13 mouse cellular contexts compared by ENCODE assay signal in genomic region chr14:86322365-86322764, GRCm38 (mm10).
DNase-seq lines count a peak whose midpoint lies in the region; ATAC-seq and TF ChIP-seq lines count a peak whose summit lies in the region.
"Had no signal": no experiment of that assay in that cellular context is flagged by ENCODE, and none has a peak within 500 bp of the region (broad histone marks: within the 10 kb centered on the region; RNA-seq: fewer than 3 reads in every experiment).

No protein-coding gene starts in this region.

- peak; percentile 19 for DNase-seq in embryo, embryonic 11 days
- DNase-seq in embryo, embryonic 9.5 days (ENCODE audit: extremely low spot score) = no peak
- DNase-seq in lung, adult 2 months = no peak
- peak; percentile 49 for DNase-seq in kidney, postnatal 14 days
- no peak for DNase-seq in frontal cortex, postnatal 36 days (ENCODE audit: low spot score in 2 of 2)
- no peak for DNase-seq in layer of hippocampus, adult 11-12 months (ENCODE audit: low spot score)
- DNase-seq: cerebellum, adult 2 months; layer of hippocampus, adult 9-11 months; liver, postnatal 0 days had no signal

- H3K4me3 ChIP-seq in lung, embryonic 16.5 days (ENCODE audit: low read length) = no peak overlapping the region
- no peak overlapping the region for H3K4me3 ChIP-seq in lung, adult 2 months (replicated peaks; ENCODE audit: extremely low read depth, low read depth, low read length)
- no peak overlapping the region for H3K4me3 ChIP-seq in forebrain, embryonic 13.5 days
- H3K4me3 ChIP-seq: embryonic facial prominence, embryonic 13.5 days; neural tube, embryonic 15.5 days had no signal

- no peak overlapping the region for H3K4me2 ChIP-seq in lung, embryonic 16.5 days (ENCODE audit: low read depth, low read length)
- no peak overlapping the region for H3K4me2 ChIP-seq in forebrain, embryonic 13.5 days
- H3K4me2 ChIP-seq: embryonic facial prominence, embryonic 13.5 days; neural tube, embryonic 15.5 days had no signal

- WGBS in lung, embryonic 16.5 days = 20% methylated on average over 7 of the region's 7 CpGs
- WGBS in lung, adult 2 months = 19% methylated on average over 7 of the region's 7 CpGs
- 78% methylated on average over 7 of the region's 7 CpGs for WGBS in forebrain, embryonic 13.5 days

- no peaks in the 10 kb centered on the region for H3K9me3 ChIP-seq in lung, embryonic 16.5 days (ENCODE audit: control insufficient read depth, low read length)
- no peaks in the 10 kb centered on the region for H3K9me3 ChIP-seq in forebrain, embryonic 13.5 days (replicated peaks)
- H3K9me3 ChIP-seq: embryonic facial prominence, embryonic 13.5 days; neural tube, embryonic 15.5 days had no signal

- H3K4me1 ChIP-seq in lung, embryonic 16.5 days (replicated peaks; ENCODE audit: control insufficient read depth, insufficient read depth, low read length) = no peaks in the 10 kb centered on the region
- peaks cover 5% of the 10 kb centered on the region; the same call in 1 of the 2 replicates for H3K4me1 ChIP-seq in lung, adult 2 months (ENCODE audit: control insufficient read depth, insufficient read depth, low read length)
- no peaks in the 10 kb centered on the region for H3K4me1 ChIP-seq in forebrain, embryonic 13.5 days
- H3K4me1 ChIP-seq: neural tube, embryonic 15.5 days had no signal

- ATAC-seq in lung, embryonic 16.5 days (ENCODE audit: low read depth) = peak; percentile 76
- no peak for ATAC-seq in forebrain, embryonic 13.5 days
- ATAC-seq: liver, postnatal 0 days had no signal

- TF ChIP-seq CTCF in lung, adult 2 months (IDR thresholded peaks at IDR 0.05; ENCODE audit: insufficient read depth, low read length) = no peak

- H3K27ac ChIP-seq in lung, embryonic 16.5 days (ENCODE audit: low read length) = peak overlapping the region; percentile 58
- H3K27ac ChIP-seq in forebrain, embryonic 13.5 days = no peak overlapping the region
- H3K27ac ChIP-seq: embryonic facial prominence, embryonic 13.5 days; neural tube, embryonic 15.5 days had no signal

- H3K9ac ChIP-seq in lung, embryonic 16.5 days (ENCODE audit: low read length) = no peak overlapping the region
- H3K9ac ChIP-seq in forebrain, embryonic 13.5 days = no peak overlapping the region
- H3K9ac ChIP-seq: embryonic facial prominence, embryonic 13.5 days; liver, postnatal 0 days; neural tube, embryonic 15.5 days had no signal

- no peaks in the 10 kb centered on the region for H3K36me3 ChIP-seq in lung, embryonic 16.5 days (ENCODE audit: control insufficient read depth, insufficient read depth, low read length)
- no peaks in the 10 kb centered on the region for H3K36me3 ChIP-seq in forebrain, embryonic 13.5 days (ENCODE audit: poor library complexity, severe bottlenecking)
- H3K36me3 ChIP-seq: embryonic facial prominence, embryonic 13.5 days; neural tube, embryonic 15.5 days had no signal

- TF ChIP-seq POLR2A in lung, adult 2 months (IDR thresholded peaks at IDR 0.05; ENCODE audit: borderline replicate concordance, extremely low read depth, low read depth, low read length) = no peak

- H3K27me3 ChIP-seq in lung, embryonic 16.5 days (ENCODE audit: control insufficient read depth, insufficient read depth, low read depth, low read length) = no peaks in the 10 kb centered on the region
- H3K27me3 ChIP-seq in forebrain, embryonic 13.5 days = no peaks in the 10 kb centered on the region
- H3K27me3 ChIP-seq: embryonic facial prominence, embryonic 13.5 days; neural tube, embryonic 15.5 days had no signal

Comparison
In these comparisons a context has a peak if more than half of its experiments do, and no peak if none do; other contexts are left out.
1. DNase-seq: peak in embryo, embryonic 11 days (single experiment) and kidney, postnatal 14 days (single experiment); none in embryo, embryonic 9.5 days (single experiment), lung, adult 2 months (single experiment), frontal cortex, postnatal 36 days (0 of 2) and layer of hippocampus, adult 11-12 months (single experiment).